Mouse (Mus musculus) thymus, postnatal 14 days (tissue): ENCODE results near the gene Olfr1039.
"Not testable (repeated sequence)": the region's sequence is repeated elsewhere in the genome, so short reads cannot be mapped to it uniquely, and the experiment has no call there.

ENCODE experiments used
- DNase-seq: peaks from one replicate; pipeline ENCODE4 v3.0.0; 2021

Olfr1039 gene

DNA sequence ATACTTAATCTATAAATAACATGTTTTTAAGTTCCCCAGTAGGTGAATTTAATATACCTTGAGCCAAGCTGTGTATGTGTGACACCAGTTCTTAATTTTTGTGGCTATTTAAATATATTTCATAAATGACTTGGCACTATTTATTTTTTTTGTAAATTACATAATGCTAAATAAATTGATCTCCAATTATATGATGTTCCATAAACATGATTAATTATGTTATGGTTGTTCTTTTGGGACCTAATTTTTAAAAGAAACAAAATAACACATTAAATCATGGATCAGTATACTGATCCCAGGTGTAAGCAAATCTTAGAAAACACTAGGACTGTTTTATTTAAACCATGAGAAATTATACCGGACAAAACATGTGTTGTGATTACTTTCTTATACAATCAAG, at the start of gene Olfr1039:
TSS of gene Olfr1039 (minus strand) at position 101 of the 400 bp plus-strand sequence.
- DNase-seq = no peak

DNA sequence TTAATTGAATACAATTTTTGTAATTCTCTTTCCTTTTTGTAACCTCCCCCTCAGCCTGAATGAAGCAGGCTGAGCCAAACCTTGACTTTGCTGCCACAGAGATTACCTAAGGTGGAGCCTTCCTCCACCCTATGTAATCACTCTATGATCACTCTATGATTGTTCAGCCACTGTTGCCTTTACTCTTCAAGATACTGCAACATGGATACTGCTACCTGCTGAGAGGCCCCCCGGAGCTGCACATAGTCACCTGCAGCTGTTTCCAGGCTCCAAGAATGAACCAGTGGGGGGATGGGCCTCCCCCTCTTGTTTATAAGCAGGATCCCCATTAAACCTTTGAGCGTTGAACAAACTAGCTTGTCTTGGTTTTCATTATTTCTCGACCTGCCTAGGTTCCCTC, 44.2 kb upstream of the Olfr1039 start:
- DNase-seq = no peak

DNA sequence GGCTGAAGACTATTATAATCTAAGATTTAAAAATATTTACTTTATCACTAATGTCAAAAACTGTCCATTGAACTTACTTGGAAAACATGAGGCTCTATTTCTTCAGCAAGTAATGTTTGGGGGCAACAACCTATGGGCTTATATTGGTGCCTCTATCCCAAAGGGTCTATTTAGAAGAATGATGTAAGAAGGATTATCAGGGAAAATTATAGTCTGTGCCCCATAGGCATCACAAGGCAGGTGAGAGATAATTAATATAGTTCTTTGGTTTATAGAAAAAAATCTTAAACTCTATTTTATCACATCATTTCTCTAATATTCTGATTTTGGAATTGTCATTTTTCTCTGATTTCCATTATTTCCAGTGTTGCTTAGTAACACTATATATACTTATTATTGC, 42.0 kb upstream of the Olfr1039 start, which contains the start of gene Olfr1044:
TSS of gene Olfr1044 (minus strand) at position 101 of the 400 bp plus-strand sequence.
- DNase-seq = no peak

DNA sequence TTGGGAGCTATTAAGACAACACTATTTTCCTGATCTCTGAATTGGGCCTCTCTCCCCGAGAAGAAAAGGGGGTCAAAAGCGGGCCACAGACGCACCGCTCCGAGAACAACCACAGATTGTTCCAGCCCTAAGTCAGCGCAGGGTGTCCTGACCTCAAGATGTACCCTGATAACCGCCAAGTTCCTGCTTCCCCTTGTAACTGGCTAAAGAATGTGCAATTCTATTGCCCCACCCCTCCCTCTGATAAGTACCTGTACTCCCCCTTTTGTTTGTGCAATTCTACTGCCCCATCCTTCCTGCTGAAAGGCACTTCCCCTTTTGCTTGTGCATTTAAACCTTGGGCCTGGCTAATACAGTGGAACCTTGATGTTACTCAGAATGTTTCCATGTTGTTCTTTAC, 39.7 kb upstream of the Olfr1039 start:
- not testable (repeated sequence) for DNase-seq

DNA sequence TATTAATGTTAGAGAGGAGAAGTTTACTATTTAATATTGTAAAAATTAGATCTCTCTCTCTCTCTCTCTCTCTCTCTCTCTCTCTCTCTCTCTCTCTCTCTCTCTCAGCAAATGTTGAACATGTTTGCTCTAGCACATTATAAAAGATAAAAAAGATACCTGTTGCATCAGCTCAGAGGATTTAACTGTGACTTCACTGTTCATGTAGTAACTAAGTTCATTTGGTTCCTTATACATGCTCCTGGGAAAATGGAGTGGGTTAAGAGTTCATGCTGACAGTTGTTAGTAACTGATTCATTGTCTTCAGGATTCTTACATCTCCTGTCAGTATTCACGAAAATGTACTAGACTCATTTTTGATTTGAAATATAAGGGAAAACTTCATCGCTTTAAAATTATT, 31.7 kb upstream of the Olfr1039 start, which contains the start of gene Olfr1043:
TSS of gene Olfr1043 (minus strand) at position 101 of the 400 bp plus-strand sequence.
- DNase-seq = no peak

DNA sequence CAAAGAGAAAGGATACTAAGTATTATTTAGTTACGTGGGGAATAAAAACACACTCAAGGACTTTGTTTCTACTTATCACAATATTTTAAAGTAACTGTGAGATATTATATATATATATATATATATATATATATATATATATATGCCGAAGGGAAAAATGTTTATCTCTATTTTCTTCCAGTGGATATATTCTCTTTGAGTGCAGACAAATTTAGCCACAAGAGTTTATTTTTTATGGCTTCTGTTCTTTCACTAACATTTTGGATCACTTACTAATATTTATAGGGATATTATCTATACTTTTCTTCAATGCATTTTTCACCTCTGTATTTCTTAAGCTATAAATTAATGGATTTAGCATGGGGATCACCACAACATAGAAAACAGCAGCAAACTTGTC, 26.0 kb upstream of the Olfr1039 start, which contains the start of gene Olfr1042:
TSS of gene Olfr1042 (minus strand) at position 101 of the 400 bp plus-strand sequence.
- DNase-seq = no peak

DNA sequence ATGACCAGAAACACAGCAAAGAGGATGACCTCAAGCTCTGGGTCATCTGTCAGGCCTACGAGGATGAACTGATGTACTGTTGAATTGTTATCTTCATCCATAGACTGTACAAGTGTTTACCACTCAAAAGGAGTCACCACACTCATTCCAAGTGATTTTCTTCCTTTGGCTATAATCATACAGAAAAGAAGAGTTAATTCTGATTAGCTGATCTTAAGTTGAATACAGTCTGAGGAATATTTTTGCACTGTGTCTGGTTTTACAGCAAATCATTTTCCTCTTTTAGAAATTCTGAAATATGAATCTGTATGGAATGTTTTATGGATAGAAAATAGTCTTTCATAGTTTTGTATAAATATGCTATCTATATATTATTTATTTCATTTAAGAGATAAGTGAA, 10.9 kb upstream of the Olfr1039 start, which contains the start of gene Olfr1040:
TSS of gene Olfr1040 (minus strand) at position 101 of the 400 bp plus-strand sequence.
- no peak for DNase-seq

DNA sequence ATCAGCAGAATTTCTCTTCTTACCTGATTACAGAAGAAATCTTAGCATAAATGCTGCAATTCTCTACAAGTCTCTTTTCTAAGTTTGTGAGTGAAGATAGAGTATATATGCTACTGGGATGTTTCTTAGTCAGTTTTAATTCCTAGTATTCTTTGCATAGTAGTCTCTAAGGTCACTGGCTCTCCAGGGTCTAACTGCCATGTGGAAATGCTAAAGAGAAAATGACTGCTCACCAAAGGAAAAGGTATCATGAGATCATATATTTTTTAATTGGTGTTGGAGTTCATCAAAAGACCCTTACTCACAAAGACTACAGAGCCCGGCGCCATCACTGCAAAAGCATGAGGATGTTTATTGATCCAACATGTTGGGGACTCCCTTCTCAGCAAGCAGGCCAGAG, 48.4 kb downstream of the Olfr1039 start, which contains the start of gene Olfr1037:
TSS of gene Olfr1037 (minus strand) at position 101 of the 400 bp plus-strand sequence.
- DNase-seq = no peak

DNA sequence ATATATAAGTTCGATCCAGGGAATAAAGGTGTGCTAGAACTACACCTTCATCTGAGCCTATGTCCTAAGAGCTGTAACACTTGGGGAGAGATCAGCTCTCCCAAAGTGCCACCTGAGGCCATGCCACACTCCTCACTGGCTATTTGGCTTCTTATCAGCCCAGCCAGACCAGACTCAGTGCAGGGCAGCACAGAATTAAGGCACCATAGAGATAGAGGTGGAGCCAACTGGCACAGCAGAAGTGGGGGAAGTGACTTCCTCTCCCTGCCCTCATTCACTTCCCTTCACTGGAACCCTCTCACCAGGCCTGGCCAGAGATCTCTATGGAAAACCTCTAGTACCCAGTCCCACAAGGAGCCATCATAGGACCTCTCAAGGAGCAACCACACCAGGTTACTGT, 55.2 kb downstream of the Olfr1039 start:
- not testable (repeated sequence) for DNase-seq
